Mouse (Mus musculus) spleen, postnatal 4 days (tissue): ENCODE data around the gene Bin2.
"Not testable (repeated sequence)": the region's sequence is repeated elsewhere in the genome, so short reads cannot be mapped to it uniquely, and the experiment has no call there.

Experiments
- DNase-seq, 2 experiments: peaks; one replicate each; pipeline ENCODE4 v3.0.0; 2022; ENCODE audit warnings: low spot score in 2 of 2

The Bin2 gene

GRCm38 (mm10) chr15:100616221-100616620 lies 53.1 kb downstream of the Bin2 start:
- no peak for DNase-seq

- DNase-seq, result peak; percentile 89 to 96
These were observed 53.5 kb downstream of the Bin2 start for GRCm38 (mm10) chr15:100615825-100616220.

- peak; percentile 100 for DNase-seq
These were observed 54.1 kb downstream of the Bin2 start, which contains the start of gene Dazap2 for GRCm38 (mm10) chr15:100614996-100615824. TSS of gene Dazap2 (plus strand) at chr15:100615349.

DNA sequence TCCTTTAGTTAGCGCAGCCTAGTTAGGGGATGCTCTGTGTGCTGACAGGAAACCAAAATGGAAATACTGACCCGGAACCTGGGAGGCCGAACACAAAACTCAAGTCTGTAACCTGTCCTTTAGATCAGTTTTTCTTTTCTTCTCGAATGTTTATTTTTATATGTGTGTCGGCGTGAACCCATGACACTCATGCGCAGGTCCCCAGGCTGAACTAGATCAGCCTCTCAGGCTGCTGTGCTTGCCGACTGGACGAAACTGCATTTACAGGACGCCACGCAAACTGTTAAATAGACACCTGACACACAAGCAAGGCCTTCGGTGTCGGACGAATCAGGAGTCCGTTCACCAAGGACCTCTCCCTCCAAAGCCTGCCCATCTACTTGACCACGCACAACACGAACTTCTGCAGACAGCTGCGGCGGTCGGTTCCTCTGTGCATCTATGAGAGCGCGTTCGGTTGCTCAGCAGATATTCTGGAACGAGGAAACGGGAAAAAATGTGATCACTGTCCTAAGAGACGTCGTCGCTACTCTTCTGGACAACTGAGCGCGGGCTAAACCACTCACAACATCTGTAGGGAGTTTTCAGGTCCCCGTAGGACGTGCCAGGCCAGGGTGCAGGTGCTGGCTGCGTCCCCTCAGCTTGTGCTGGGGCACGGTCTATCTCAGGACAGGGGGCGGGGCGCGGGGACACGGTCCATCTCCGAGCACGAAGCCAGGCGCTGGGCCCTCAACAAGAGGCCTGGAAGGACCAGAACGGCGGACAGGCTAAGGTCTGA lies 54.9 kb downstream of the Bin2 start:
- DNase-seq, result no peak

GRCm38 (mm10) chr15:100613584-100613983 lies 55.8 kb downstream of the Bin2 start:
- DNase-seq, result peak; percentile 78 to 88

- no peak for DNase-seq
These were observed 56.9 kb downstream of the Bin2 start for GRCm38 (mm10) chr15:100612432-100612831.

DNA sequence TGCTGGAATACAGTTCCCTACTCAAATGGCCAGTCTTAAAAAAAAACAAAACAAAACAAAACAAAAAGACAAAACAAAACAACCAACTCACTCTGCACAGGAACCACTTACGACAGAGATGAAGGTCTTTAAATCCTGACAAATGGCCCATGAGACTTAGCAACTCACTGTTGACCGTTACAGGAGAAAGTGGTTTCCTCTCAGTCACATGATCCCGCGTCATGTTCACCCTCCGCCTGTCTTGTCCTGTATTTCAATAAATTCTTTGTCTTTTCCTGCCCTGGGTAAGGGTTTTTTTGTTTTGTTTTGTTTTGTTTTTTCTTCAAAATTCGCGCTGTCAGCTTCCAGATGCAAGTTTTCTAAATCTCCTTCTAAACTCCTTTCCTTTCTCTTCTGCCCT lies 57.4 kb downstream of the Bin2 start:
- DNase-seq, result no peak

- not testable (repeated sequence) for DNase-seq
These were observed 62.7 kb downstream of the Bin2 start for GRCm38 (mm10) chr15:100606677-100607076.

DNA sequence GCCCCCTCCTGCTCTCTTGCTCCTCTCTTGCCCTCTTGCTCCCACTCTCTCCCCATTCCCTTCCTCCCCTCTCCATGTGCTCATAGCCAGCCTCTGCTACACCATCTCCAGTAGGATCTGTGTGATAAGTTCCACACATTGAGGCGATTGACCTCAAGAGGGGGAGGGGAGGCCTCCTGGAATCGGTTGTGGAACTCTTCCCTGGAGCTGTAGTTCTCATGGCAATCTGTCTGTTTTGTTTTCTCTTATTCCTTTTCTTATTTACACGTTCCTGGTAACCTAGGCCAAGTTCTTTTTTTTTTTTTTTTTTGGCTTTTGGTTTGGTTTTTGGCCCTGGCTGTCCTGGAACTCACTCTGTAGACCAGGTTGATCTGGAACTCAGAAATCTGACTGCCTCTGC lies 67.7 kb downstream of the Bin2 start:
- DNase-seq, result no peak

- DNase-seq, result no peak
These were observed 68.6 kb downstream of the Bin2 start for GRCm38 (mm10) chr15:100600696-100601272.

GRCm38 (mm10) chr15:100600047-100600695 lies 69.2 kb downstream of the Bin2 start:
- DNase-seq, result peak; percentile 55 to 82

DNA sequence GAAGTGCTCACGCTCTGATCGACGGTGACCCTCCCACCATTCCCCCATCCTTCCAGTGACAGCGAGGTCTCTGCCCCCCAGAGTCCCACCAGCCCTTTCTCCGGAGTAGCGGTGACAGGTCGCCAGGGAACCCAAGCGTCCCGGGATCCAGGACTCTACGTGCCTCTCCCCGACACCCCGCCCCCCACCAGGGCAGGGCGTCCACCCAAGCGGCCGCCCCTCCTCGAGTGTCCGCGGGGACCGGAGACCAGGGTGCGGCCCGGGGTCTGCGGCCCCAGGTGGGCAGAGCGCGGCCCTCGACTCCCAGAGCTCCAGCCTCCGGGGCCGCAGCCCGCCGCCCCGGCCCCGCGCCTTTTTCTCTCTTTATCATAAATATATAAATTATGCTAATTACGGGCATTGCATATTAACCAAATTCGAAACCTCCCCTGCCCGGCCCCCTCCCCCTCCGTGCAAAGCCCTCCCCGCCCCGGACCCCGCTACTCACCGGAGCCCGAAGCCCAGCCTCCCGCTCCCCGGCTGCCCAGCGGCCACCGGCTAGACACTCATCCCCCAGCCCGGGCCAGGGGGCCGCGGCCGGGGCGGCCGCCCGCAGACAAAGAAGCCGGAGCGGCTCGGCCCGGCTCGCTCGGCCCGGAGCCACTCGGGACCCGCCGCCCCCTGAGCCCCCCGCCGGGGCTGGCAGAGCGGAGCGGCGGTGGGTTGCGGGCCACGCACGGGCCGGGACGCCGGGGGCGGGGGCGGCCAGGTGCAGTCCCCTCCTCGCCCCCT lies 69.9 kb downstream of the Bin2 start, which contains the start of gene Pou6f1:
Pou6f1 (minus strand) TSS at position 709 of the 771 bp plus-strand sequence.
- peak in 1 of 2 experiments; percentile 70 for DNase-seq

- no peak for DNase-seq
These were observed 70.5 kb downstream of the Bin2 start for GRCm38 (mm10) chr15:100598883-100599275.

GRCm38 (mm10) chr15:100598287-100598882 lies 71.0 kb downstream of the Bin2 start:
- DNase-seq, result no peak

- DNase-seq, result no peak
These were observed 76.5 kb downstream of the Bin2 start for GRCm38 (mm10) chr15:100592817-100593216.
